Mouse (Mus musculus): ENCODE measurements around the gene Sar1a. TPM values are rescaled to one million over a fixed set of nuclear protein-coding genes. Genes with fewer than 3 reads are reported as not detected.

The Sar1a gene
- 246 and 260 TPM in 2 replicates for polyA plus RNA-seq (2014; fragmentation: Nextera tagmentation; extraction: Ambion mirVana)

GRCm38 (mm10) chr10:61680015-61680913, at the start of gene Sar1a:
TSS of gene Sar1a (plus strand) at chr10:61680299.
- Histone ChIP-seq H3K9me3 (ENCODE audit: control insufficient read depth, low read depth, low read length) (no peaks in the 10 kb centered on the region), H3K27me3 (ENCODE audit: control insufficient read depth, insufficient read depth, low read length) (no peaks in the 10 kb centered on the region), H3K4me3 (ENCODE audit: low read depth, low read length) (peak within 1 kb of the TSS; percentile 75), H3K27ac (ENCODE audit: low read length) (peak within 1 kb of the TSS; percentile 68), H3K36me3 (ENCODE audit: control insufficient read depth, insufficient read depth, low read length) (peaks cover 14% of the 10 kb centered on the region; the same call in 1 of the 2 replicates), H3K4me2 (replicated peaks; ENCODE audit: low read depth, low read length) (peak within 1 kb of the TSS; percentile 67), H3K4me1 (ENCODE audit: control insufficient read depth, insufficient read depth, low read length) (peaks cover 5% of the 10 kb centered on the region), H3K9ac (replicated peaks; ENCODE audit: low read depth, low read length) (peak within 1 kb of the TSS; percentile 73)
- ATAC-seq (ENCODE audit: insufficient number of reproducible peaks, insufficient read depth, low FRiP score, low read depth), result peak; percentile 100
- under 1% methylated on average over 77 of the region's 84 CpGs for WGBS

DNA sequence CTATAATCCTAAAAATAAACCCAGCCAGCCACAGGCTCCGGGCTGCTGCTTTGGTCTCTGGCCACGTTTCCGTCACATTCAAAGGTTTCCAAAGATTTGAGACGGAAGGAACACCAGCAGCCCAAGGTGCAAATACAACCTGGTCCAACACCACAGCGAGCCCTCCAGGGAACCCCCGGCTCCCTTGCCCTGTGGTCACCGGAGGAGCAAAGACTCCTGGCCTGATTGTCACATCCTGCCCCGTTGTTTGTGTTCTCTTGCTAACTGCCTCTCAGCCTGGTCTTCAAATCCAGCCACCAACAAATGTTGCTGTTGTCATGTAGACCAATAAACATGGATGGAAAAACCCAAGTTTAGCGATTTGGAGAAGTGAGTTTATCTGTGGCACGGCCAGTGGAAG, 47.7 kb upstream of the Sar1a start:
- no peaks in the 10 kb centered on the region for H3K36me3 ChIP-seq (ENCODE audit: control insufficient read depth, insufficient read depth, low read length)
- no peaks in the 10 kb centered on the region for H3K4me1 ChIP-seq (ENCODE audit: control insufficient read depth, insufficient read depth, low read length)
- H3K9me3 ChIP-seq (ENCODE audit: control insufficient read depth, low read depth, low read length), result no peaks in the 10 kb centered on the region
- H3K27ac ChIP-seq (ENCODE audit: low read length), result no peak overlapping the region
- H3K27me3 ChIP-seq (ENCODE audit: control insufficient read depth, insufficient read depth, low read length), result no peaks in the 10 kb centered on the region
- ATAC-seq (ENCODE audit: insufficient number of reproducible peaks, insufficient read depth, low FRiP score, low read depth), result no peak
- 67% methylated on average over 10 of the region's 10 CpGs for WGBS
- H3K9ac ChIP-seq (replicated peaks; ENCODE audit: low read depth, low read length), result no peak overlapping the region
- H3K4me3 ChIP-seq (ENCODE audit: low read depth, low read length), result no peak overlapping the region
- no peak overlapping the region for H3K4me2 ChIP-seq (replicated peaks; ENCODE audit: low read depth, low read length)

DNA sequence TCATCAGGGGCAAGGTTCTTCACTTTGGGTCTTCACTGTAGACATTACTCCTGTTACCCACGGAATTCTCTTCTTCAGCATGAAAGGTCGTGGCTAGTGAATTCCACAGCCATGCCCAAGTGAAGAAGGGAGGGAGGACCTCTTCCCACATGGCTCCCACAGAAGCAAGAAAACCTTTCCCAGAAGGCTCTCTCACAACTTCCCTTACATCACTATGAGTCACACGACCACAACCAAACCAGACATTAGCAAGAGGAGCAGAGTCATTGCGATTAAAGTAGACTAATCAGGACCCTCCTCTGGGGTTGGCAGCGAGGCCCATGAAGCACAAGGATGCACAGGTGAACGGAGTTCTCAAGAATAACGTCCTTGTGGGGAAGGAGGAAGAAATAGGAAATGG, 43.0 kb upstream of the Sar1a start:
- Histone ChIP-seq H3K4me1 (ENCODE audit: control insufficient read depth, insufficient read depth, low read length) (no peaks in the 10 kb centered on the region), H3K9ac (replicated peaks; ENCODE audit: low read depth, low read length) (no peak overlapping the region), H3K27me3 (ENCODE audit: control insufficient read depth, insufficient read depth, low read length) (no peaks in the 10 kb centered on the region), H3K36me3 (ENCODE audit: control insufficient read depth, insufficient read depth, low read length) (no peaks in the 10 kb centered on the region), H3K9me3 (ENCODE audit: control insufficient read depth, low read depth, low read length) (no peaks in the 10 kb centered on the region), H3K4me3 (ENCODE audit: low read depth, low read length) (no peak overlapping the region), H3K4me2 (replicated peaks; ENCODE audit: low read depth, low read length) (no peak overlapping the region), H3K27ac (ENCODE audit: low read length) (no peak overlapping the region)
- no peak for ATAC-seq (ENCODE audit: insufficient number of reproducible peaks, insufficient read depth, low FRiP score, low read depth)
- WGBS, result 74% methylated on average over 7 of the region's 7 CpGs

DNA sequence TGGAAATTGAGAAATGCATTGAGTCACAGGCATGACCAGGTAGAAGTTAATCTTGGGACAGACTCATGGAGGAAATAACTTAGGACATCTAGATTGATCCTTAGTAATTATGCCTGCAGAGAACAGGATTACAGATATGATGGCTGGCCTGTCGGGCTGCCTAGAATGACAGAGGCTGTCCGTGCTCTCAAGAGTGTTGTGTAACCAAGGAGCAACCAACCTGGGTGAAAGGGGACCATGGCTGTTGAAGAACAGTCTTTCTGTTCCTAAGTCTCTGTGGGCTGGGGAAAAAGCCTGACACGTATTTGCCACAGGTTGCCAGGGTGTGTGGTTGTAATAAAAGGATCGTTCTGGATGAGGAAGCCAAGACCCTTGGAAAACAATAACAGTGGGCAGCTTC, 39.7 kb upstream of the Sar1a start:
- 67% methylated on average over 4 of the region's 4 CpGs for WGBS
- H3K27ac ChIP-seq (ENCODE audit: low read length), result no peak overlapping the region
- H3K9me3 ChIP-seq (ENCODE audit: control insufficient read depth, low read depth, low read length), result no peaks in the 10 kb centered on the region
- H3K27me3 ChIP-seq (ENCODE audit: control insufficient read depth, insufficient read depth, low read length), result no peaks in the 10 kb centered on the region
- no peak for ATAC-seq (ENCODE audit: insufficient number of reproducible peaks, insufficient read depth, low FRiP score, low read depth)
- no peak overlapping the region for H3K4me3 ChIP-seq (ENCODE audit: low read depth, low read length)
- no peak overlapping the region for H3K4me2 ChIP-seq (replicated peaks; ENCODE audit: low read depth, low read length)
- H3K36me3 ChIP-seq (ENCODE audit: control insufficient read depth, insufficient read depth, low read length), result no peaks in the 10 kb centered on the region
- no peaks in the 10 kb centered on the region for H3K4me1 ChIP-seq (ENCODE audit: control insufficient read depth, insufficient read depth, low read length)
- no peak overlapping the region for H3K9ac ChIP-seq (replicated peaks; ENCODE audit: low read depth, low read length)

DNA sequence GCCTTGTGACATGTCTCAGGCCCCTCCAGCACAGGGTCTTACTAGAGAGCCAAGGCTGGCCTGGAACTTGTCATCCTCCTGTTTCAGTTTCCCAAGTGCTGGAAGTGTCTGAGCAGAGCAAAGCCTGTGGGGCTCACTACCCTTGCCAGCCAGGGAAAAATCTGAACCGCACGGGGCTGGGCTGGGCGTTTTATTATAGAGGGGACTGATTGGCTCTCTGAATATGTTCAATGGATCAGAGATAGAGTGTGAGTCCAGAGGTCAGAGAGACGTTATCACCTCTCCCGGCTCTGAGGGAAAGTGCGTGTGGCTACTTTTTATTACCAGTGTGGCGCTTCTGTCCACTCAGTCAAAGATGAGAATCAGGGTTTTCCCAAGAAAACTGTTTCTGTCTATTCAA, 33.5 kb upstream of the Sar1a start:
- 0 out of 2 replicates have a peak, but pooled peaks cover 11% of the 10 kb centered on the region for H3K4me1 ChIP-seq (ENCODE audit: control insufficient read depth, insufficient read depth, low read length)
- 59% methylated on average over 7 of the region's 7 CpGs for whole genome bisulfite sequencing
- ATAC-seq (ENCODE audit: insufficient number of reproducible peaks, insufficient read depth, low FRiP score, low read depth), result no peak
- no peaks in the 10 kb centered on the region for H3K9me3 ChIP-seq (ENCODE audit: control insufficient read depth, low read depth, low read length)
- no peak overlapping the region for H3K4me3 ChIP-seq (ENCODE audit: low read depth, low read length)
- no peak overlapping the region for H3K27ac ChIP-seq (ENCODE audit: low read length)
- no peak overlapping the region for H3K4me2 ChIP-seq (replicated peaks; ENCODE audit: low read depth, low read length)
- no peak overlapping the region for H3K9ac ChIP-seq (replicated peaks; ENCODE audit: low read depth, low read length)
- H3K27me3 ChIP-seq (ENCODE audit: control insufficient read depth, insufficient read depth, low read length), result no peaks in the 10 kb centered on the region
- H3K36me3 ChIP-seq (ENCODE audit: control insufficient read depth, insufficient read depth, low read length), result no peaks in the 10 kb centered on the region; the same call in 1 of the 2 replicates

GRCm38 (mm10) chr10:61647790-61648736, 32.0 kb upstream of the Sar1a start, which contains the start of gene Ppa1:
TSS of gene Ppa1 (plus strand) at chr10:61648552.
- H3K4me3 ChIP-seq (ENCODE audit: low read depth, low read length), result peak within 1 kb of the TSS; percentile 55
- H3K27me3 ChIP-seq (ENCODE audit: control insufficient read depth, insufficient read depth, low read length), result no peaks in the 10 kb centered on the region
- peak within 1 kb of the TSS; percentile 88 for H3K4me2 ChIP-seq (replicated peaks; ENCODE audit: low read depth, low read length)
- peak within 1 kb of the TSS; percentile 34 for H3K9ac ChIP-seq (replicated peaks; ENCODE audit: low read depth, low read length)
- H3K36me3 ChIP-seq (ENCODE audit: control insufficient read depth, insufficient read depth, low read length), result no peaks in the 10 kb centered on the region; the same call in 1 of the 2 replicates
- 2% methylated on average over 45 of the region's 50 CpGs for WGBS
- peak; percentile 98 for ATAC-seq (ENCODE audit: insufficient number of reproducible peaks, insufficient read depth, low FRiP score, low read depth)
- 0 out of 2 replicates have a peak, but pooled peaks cover 11% of the 10 kb centered on the region for H3K4me1 ChIP-seq (ENCODE audit: control insufficient read depth, insufficient read depth, low read length)
- no peaks in the 10 kb centered on the region for H3K9me3 ChIP-seq (ENCODE audit: control insufficient read depth, low read depth, low read length)
- peak within 1 kb of the TSS; percentile 12; the same call in 1 of the 2 replicates for H3K27ac ChIP-seq (ENCODE audit: low read length)

DNA sequence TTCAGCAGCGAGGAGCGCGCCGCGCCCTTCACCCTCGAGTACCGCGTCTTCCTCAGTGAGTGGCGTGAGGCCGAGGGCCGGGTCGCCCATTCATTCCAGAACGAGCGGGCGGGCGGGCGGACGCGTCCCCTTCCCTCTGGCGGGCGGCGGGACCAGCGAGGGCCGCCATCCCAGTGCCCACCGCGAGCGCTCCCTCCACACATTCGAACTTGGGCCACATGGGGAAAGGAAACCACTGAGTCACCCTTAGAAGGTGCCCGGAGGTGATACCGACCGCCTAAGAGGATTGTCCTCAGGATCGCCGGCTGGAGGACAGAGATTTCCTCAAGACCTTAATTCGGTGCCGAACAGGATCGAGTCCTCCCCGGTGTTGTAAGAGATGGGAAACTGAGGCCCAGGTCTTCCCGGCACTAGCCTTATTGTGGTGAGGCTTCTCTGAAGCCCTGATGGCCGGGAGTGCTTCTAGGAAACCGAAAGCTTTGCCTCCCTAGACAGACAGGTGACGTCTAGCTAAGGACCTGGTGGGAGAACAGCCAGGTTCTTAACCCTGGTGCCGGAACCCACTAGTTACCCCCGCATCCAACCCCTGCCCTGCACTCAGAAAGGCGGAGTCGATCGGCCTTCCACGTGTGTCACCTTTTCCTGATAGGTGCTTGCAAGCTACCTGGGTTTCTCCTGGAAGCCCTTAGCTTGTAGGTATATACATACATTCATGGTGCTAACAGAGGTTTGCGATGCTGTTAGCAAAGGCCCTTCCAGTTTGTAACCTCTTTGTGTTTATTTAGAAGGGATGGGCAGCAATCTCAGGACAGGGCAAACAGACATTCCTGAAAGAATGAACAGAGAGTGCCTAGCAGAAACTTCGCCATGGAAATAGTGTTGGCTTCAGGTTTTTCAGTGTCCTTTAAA, 31.1 kb upstream of the Sar1a start:
- Histone ChIP-seq H3K4me1 (ENCODE audit: control insufficient read depth, insufficient read depth, low read length) (0 out of 2 replicates have a peak, but pooled peaks cover 11% of the 10 kb centered on the region), H3K9ac (replicated peaks; ENCODE audit: low read depth, low read length) (peak overlapping the region; percentile 34), H3K4me2 (replicated peaks; ENCODE audit: low read depth, low read length) (peak overlapping the region; percentile 88), H3K27me3 (ENCODE audit: control insufficient read depth, insufficient read depth, low read length) (no peaks in the 10 kb centered on the region), H3K36me3 (ENCODE audit: control insufficient read depth, insufficient read depth, low read length) (no peaks in the 10 kb centered on the region; the same call in 1 of the 2 replicates), H3K27ac (ENCODE audit: low read length) (peak overlapping the region; percentile 12; the same call in 1 of the 2 replicates), H3K4me3 (ENCODE audit: low read depth, low read length) (peak overlapping the region; percentile 55), H3K9me3 (ENCODE audit: control insufficient read depth, low read depth, low read length) (no peaks in the 10 kb centered on the region)
- 1% methylated on average over 49 of the region's 49 CpGs for WGBS
- ATAC-seq (ENCODE audit: insufficient number of reproducible peaks, insufficient read depth, low FRiP score, low read depth), result peak; percentile 44; the same call in 1 of the 2 replicates

All from stomach, embryonic 14.5 days (tissue).